Mouse (Mus musculus): Measurements from ENCODE around the gene Rap1gap2.

GRCm38 (mm10) chr11:74499521-74500099, 111.1 kb downstream of the Rap1gap2 start:
- TF ChIP-seq MYC (IDR thresholded peaks at IDR 0.05; ENCODE audit: low read depth, low read length) (no peak), POLR2A (IDR thresholded peaks at IDR 0.05; ENCODE audit: control insufficient read depth in 1 of 2, insufficient read depth in 1 of 2, low read depth in 1 of 2, low read length in 2 of 2, poor library complexity in 1 of 2) (no peak), USF1 (IDR thresholded peaks at IDR 0.05; ENCODE audit: low read depth, low read length) (no peak), CTCF (IDR thresholded peaks at IDR 0.05 in 2 of 3, conservative IDR thresholded peaks at IDR 0.05 in 1 of 3; ENCODE audit: control insufficient read depth in 1 of 3, insufficient read depth in 1 of 3, low read depth in 2 of 3, low read length in 3 of 3, poor library complexity in 1 of 3, severe bottlenecking in 1 of 3) (no peak)
